Mouse (Mus musculus) hindbrain, embryonic 14.5 days (tissue): ENCODE measurements around the gene Fam13c. TPM values are rescaled to one million over a fixed set of nuclear protein-coding genes. Genes with fewer than 3 reads are reported as not detected.

ENCODE experiments used
- ATAC-seq: fragments of 200-750 bp; cut with Nextera tagmentation; 2 replicates; pipeline ENCODE4 v1.8.0; 2017; ENCODE audit warnings: moderate number of reproducible peaks, mild to moderate bottlenecking, moderate TSS enrichment, moderate library complexity; ENCODE audit not compliant: low FRiP score
- DNase-seq: peaks from one replicate; pipeline ENCODE4 v3.0.0-alpha.2; 2015; ENCODE audit warnings: low spot score
- H3K27ac ChIP-seq: fragments of 300-500 bp; sonication (generic); 2 replicates; pipeline ENCODE4 v1.5.1; 2014; ENCODE audit warnings: mild to moderate bottlenecking, moderate library complexity
- H3K27me3 ChIP-seq: fragments of 300-500 bp; sonication (generic); 2 replicates; pipeline ENCODE4 v1.6.1; 2014; ENCODE audit warnings: mild to moderate bottlenecking, low read length, mixed read lengths; ENCODE audit not compliant: control insufficient read depth, insufficient read depth
- H3K36me3 ChIP-seq: fragments of 300-500 bp; sonication (generic); replicated peaks from 2 replicates; pipeline ENCODE4 v1.6.1; 2014; ENCODE audit not compliant: control insufficient read depth, insufficient read depth
- H3K4me1 ChIP-seq: fragments of 300-500 bp; sonication (generic); replicated peaks from 2 replicates; pipeline ENCODE4 v1.6.1; 2014; ENCODE audit warnings: antibody characterized with exemption, low read length, mixed read lengths; ENCODE audit not compliant: control insufficient read depth, insufficient read depth
- H3K4me2 ChIP-seq: fragments of 300-500 bp; sonication (generic); replicated peaks from 2 replicates; pipeline ENCODE4 v1.6.1; 2014; ENCODE audit warnings: mild to moderate bottlenecking, moderate library complexity
- H3K4me3 ChIP-seq: fragments of 300-500 bp; sonication (generic); replicated peaks from 2 replicates; pipeline ENCODE4 v1.5.1; 2014; ENCODE audit warnings: mild to moderate bottlenecking, low read length
- H3K9ac ChIP-seq: fragments of 300-500 bp; sonication (generic); 2 replicates; pipeline ENCODE4 v1.6.1; 2014
- H3K9me3 ChIP-seq: fragments of 300-500 bp; sonication (generic); 2 replicates; pipeline ENCODE4 v1.6.1; 2016; ENCODE audit warnings: low read length; ENCODE audit not compliant: control insufficient read depth
- WGBS: fragments of 180-500 bp; shearing (Covaris S2); extraction: QIAGEN DNeasy Blood & Tissue Kit; methylation state at CpG from one replicate; pipeline ENCODE4 v1.1.7; 2014; 5-methylcytosine and 5-hydroxymethylcytosine counted together
- polyA plus RNA-seq: library from polyadenylated mRNA; unstranded; fragments of >200 nt; fragmentation: Nextera tagmentation; extraction: Ambion mirVana; gene quantifications from 2 replicates; pipeline ENCODE4 v1.2.1, GENCODE M21; 2014

Gene Fam13c
- polyA plus RNA-seq, 1 experiment from 2014 or later = 28.2 TPM

- H3K4me1 ChIP-seq = 0 out of 2 replicates have a peak, but pooled peaks cover 5% of the 10 kb centered on the region
- no peak overlapping the region for H3K9ac ChIP-seq
- H3K27me3 ChIP-seq = no peaks in the 10 kb centered on the region
- no peak for ATAC-seq
- H3K9me3 ChIP-seq = no peaks in the 10 kb centered on the region; the same call in 1 of the 2 replicates
- no peak overlapping the region for H3K4me2 ChIP-seq
- DNase-seq = no peak
- H3K36me3 ChIP-seq = peaks cover 4% of the 10 kb centered on the region; the same call in 1 of the 2 replicates
- peak overlapping the region; percentile 36; the same call in 1 of the 2 replicates for H3K27ac ChIP-seq
- H3K4me3 ChIP-seq = no peak overlapping the region
These were observed 65.1 kb downstream of the Fam13c start for GRCm38 (mm10) chr10:70505395-70505794.

GRCm38 (mm10) chr10:70505842-70506241, 65.6 kb downstream of the Fam13c start:
- peak overlapping the region; percentile 36; the same call in 1 of the 2 replicates for H3K27ac ChIP-seq
- no peaks in the 10 kb centered on the region for H3K27me3 ChIP-seq
- 0 out of 2 replicates have a peak, but pooled peaks cover 5% of the 10 kb centered on the region for H3K4me1 ChIP-seq
- no peak overlapping the region for H3K4me2 ChIP-seq
- H3K9me3 ChIP-seq = no peaks in the 10 kb centered on the region; the same call in 1 of the 2 replicates
- ATAC-seq (no peak), DNase-seq (no peak)
- H3K9ac ChIP-seq = no peak overlapping the region
- H3K4me3 ChIP-seq = no peak overlapping the region
- 71% methylated on average over 5 of the region's 5 CpGs for WGBS
- peaks cover 4% of the 10 kb centered on the region; the same call in 1 of the 2 replicates for H3K36me3 ChIP-seq

GRCm38 (mm10) chr10:70506499-70507168, 66.4 kb downstream of the Fam13c start:
- H3K9ac ChIP-seq = no peak overlapping the region
- no peaks in the 10 kb centered on the region; the same call in 1 of the 2 replicates for H3K9me3 ChIP-seq
- no peak for DNase-seq
- H3K4me1 ChIP-seq = 0 out of 2 replicates have a peak, but pooled peaks cover 5% of the 10 kb centered on the region
- no peaks in the 10 kb centered on the region for H3K27me3 ChIP-seq
- ATAC-seq = no peak
- peaks cover 4% of the 10 kb centered on the region; the same call in 1 of the 2 replicates for H3K36me3 ChIP-seq
- 48% methylated on average over 15 of the region's 15 CpGs for WGBS
- H3K4me3 ChIP-seq = no peak overlapping the region
- no peak overlapping the region for H3K27ac ChIP-seq
- no peak overlapping the region for H3K4me2 ChIP-seq

GRCm38 (mm10) chr10:70507880-70508279, 67.6 kb downstream of the Fam13c start:
- WGBS = 93% methylated on average over 3 of the region's 3 CpGs
- H3K36me3 ChIP-seq = no peaks in the 10 kb centered on the region

GRCm38 (mm10) chr10:70514848-70515247, 74.6 kb downstream of the Fam13c start:
- Histone ChIP-seq H3K36me3 (no peaks in the 10 kb centered on the region), H3K27me3 (no peaks in the 10 kb centered on the region), H3K9ac (no peak overlapping the region), H3K4me1 (peaks cover 7% of the 10 kb centered on the region; the same call in 1 of the 2 replicates), H3K9me3 (no peaks in the 10 kb centered on the region), H3K4me3 (no peak overlapping the region), H3K4me2 (no peak overlapping the region), H3K27ac (no peak overlapping the region)
- WGBS = 90% methylated on average over 9 of the region's 9 CpGs
- no peak for ATAC-seq
- DNase-seq = no peak

More at GRCm38 (mm10) chr10:70507880-70508279, 67.6 kb downstream of the Fam13c start:
- Histone ChIP-seq H3K9me3 (no peaks in the 10 kb centered on the region; the same call in 1 of the 2 replicates), H3K4me3 (no peak overlapping the region), H3K4me2 (no peak overlapping the region), H3K27me3 (no peaks in the 10 kb centered on the region), H3K9ac (no peak overlapping the region), H3K4me1 (0 out of 2 replicates have a peak, but pooled peaks cover 5% of the 10 kb centered on the region), H3K27ac (no peak overlapping the region)
- no peak for ATAC-seq
- DNase-seq = no peak

GRCm38 (mm10) chr10:70516661-70517060, 76.4 kb downstream of the Fam13c start:
- no peaks in the 10 kb centered on the region for H3K9me3 ChIP-seq
- no peak overlapping the region for H3K9ac ChIP-seq
- no peaks in the 10 kb centered on the region for H3K27me3 ChIP-seq
- no peak overlapping the region for H3K4me3 ChIP-seq
- H3K4me1 ChIP-seq = peaks cover 19% of the 10 kb centered on the region
- H3K4me2 ChIP-seq = no peak overlapping the region
- 90% methylated on average over 8 of the region's 8 CpGs for WGBS
- ATAC-seq (no peak), DNase-seq (no peak)
- H3K36me3 ChIP-seq = no peaks in the 10 kb centered on the region
- H3K27ac ChIP-seq = no peak overlapping the region

GRCm38 (mm10) chr10:70519640-70520099, 79.4 kb downstream of the Fam13c start:
- H3K4me2 ChIP-seq = peak overlapping the region; percentile 89
- peak overlapping the region; percentile 39 for H3K4me3 ChIP-seq
- 11% methylated on average over 14 of the region's 14 CpGs for WGBS
- H3K9me3 ChIP-seq = no peaks in the 10 kb centered on the region
- ATAC-seq (peak; percentile 14; the same call in 1 of the 2 replicates), DNase-seq (peak; percentile 39)
- H3K9ac ChIP-seq = peak overlapping the region; percentile 62
- H3K36me3 ChIP-seq = peaks cover 6% of the 10 kb centered on the region
- peaks cover 21% of the 10 kb centered on the region for H3K4me1 ChIP-seq
- H3K27me3 ChIP-seq = no peaks in the 10 kb centered on the region
- peak overlapping the region; percentile 80 for H3K27ac ChIP-seq

GRCm38 (mm10) chr10:70520143-70521131, 80.2 kb downstream of the Fam13c start:
- DNase-seq = peak; percentile 63
- Histone ChIP-seq H3K4me2 (peak overlapping the region; percentile 89), H3K9me3 (no peaks in the 10 kb centered on the region), H3K36me3 (peaks cover 8% of the 10 kb centered on the region), H3K4me3 (peak overlapping the region; percentile 39), H3K27me3 (no peaks in the 10 kb centered on the region), H3K9ac (peak overlapping the region; percentile 62), H3K27ac (peak overlapping the region; percentile 80), H3K4me1 (peaks cover 21% of the 10 kb centered on the region)
- 2% methylated on average over 38 of the region's 38 CpGs for WGBS
- peak; percentile 87 for ATAC-seq

GRCm38 (mm10) chr10:70521379-70521778, 81.1 kb downstream of the Fam13c start:
- H3K36me3 ChIP-seq = peaks cover 8% of the 10 kb centered on the region
- no peaks in the 10 kb centered on the region for H3K9me3 ChIP-seq
- 0 out of 2 replicates have a peak overlapping the region, but pooled peaks have one; percentile 62 for H3K9ac ChIP-seq
- peak overlapping the region; percentile 89 for H3K4me2 ChIP-seq
- ATAC-seq = no peak
- no peaks in the 10 kb centered on the region for H3K27me3 ChIP-seq
- H3K27ac ChIP-seq = no peak overlapping the region
- peaks cover 21% of the 10 kb centered on the region for H3K4me1 ChIP-seq
- 25% methylated on average over 5 of the region's 5 CpGs for WGBS
- no peak for DNase-seq
- peak overlapping the region; percentile 39 for H3K4me3 ChIP-seq
